Mouse (Mus musculus) heart, embryonic 14.5 days (tissue): ENCODE measurements at regions not wholly inside any gene's neighbourhood (a gene's known extent, or its start where the extent isn't known, plus 50 kb on each side); places are given as distances from the start of the nearest gene placed in this dataset.

ENCODE experiments used
- ATAC-seq: fragments of 200-750 bp; cut with Nextera tagmentation; 2 replicates; pipeline ENCODE4 v1.8.0; 2017; ENCODE audit warnings: low read depth, moderate TSS enrichment; ENCODE audit not compliant: insufficient number of reproducible peaks, insufficient read depth, low FRiP score
- H3K27ac ChIP-seq, 2 experiments: fragments of 200-500 bp in 1 of 2; fragments of 300-500 bp in 1 of 2; sonication (generic) in 1 of 2; replicated peaks in 1 of 2; 2 replicates each; pipeline ENCODE4 v1.5.1; 2012 to 2014; ENCODE audit warnings: low read depth in 2 of 2, low read length in 2 of 2, control low read depth in 1 of 2, mild to moderate bottlenecking in 1 of 2, mixed read lengths in 1 of 2; ENCODE audit not compliant: control insufficient read depth in 1 of 2, insufficient read depth in 1 of 2
- H3K27me3 ChIP-seq: fragments of 300-500 bp; sonication (generic); 2 replicates; pipeline ENCODE4 v1.6.1; 2014; ENCODE audit warnings: mild to moderate bottlenecking, low read length, control low read depth; ENCODE audit not compliant: control insufficient read depth, insufficient read depth
- H3K36me3 ChIP-seq: fragments of 300-500 bp; sonication (generic); 2 replicates; pipeline ENCODE4 v1.6.1; 2014; ENCODE audit warnings: mild to moderate bottlenecking, control low read depth, low read length, mixed read lengths; ENCODE audit not compliant: control insufficient read depth, insufficient read depth
- H3K4me1 ChIP-seq, 2 experiments: fragments of 200-500 bp in 1 of 2; fragments of 300-500 bp in 1 of 2; sonication (generic) in 1 of 2; 2 replicates each; pipeline ENCODE4 v1.6.1; 2012 to 2014; ENCODE audit warnings: low read length in 2 of 2, control low read depth in 1 of 2, mixed read lengths in 1 of 2; ENCODE audit not compliant: control insufficient read depth in 2 of 2, insufficient read depth in 2 of 2
- H3K4me2 ChIP-seq: fragments of 300-500 bp; sonication (generic); 2 replicates; pipeline ENCODE4 v1.6.1; 2014; ENCODE audit warnings: mild to moderate bottlenecking, low read length
- H3K4me3 ChIP-seq, 2 experiments: fragments of 200-500 bp in 1 of 2; fragments of 300-500 bp in 1 of 2; sonication (generic) in 1 of 2; 2 replicates each; pipeline ENCODE4 v1.5.1; 2012 to 2014; ENCODE audit warnings: low read length in 2 of 2, mild to moderate bottlenecking in 2 of 2, control low read depth in 1 of 2, low read depth in 1 of 2, moderate library complexity in 1 of 2; ENCODE audit not compliant: control insufficient read depth in 1 of 2, insufficient read depth in 1 of 2
- H3K9ac ChIP-seq: fragments of 300-500 bp; sonication (generic); 2 replicates; pipeline ENCODE4 v1.6.1; 2014; ENCODE audit warnings: mild to moderate bottlenecking, low read length
- H3K9me3 ChIP-seq: fragments of 300-500 bp; sonication (generic); 2 replicates; pipeline ENCODE4 v1.6.1; 2016; ENCODE audit warnings: low read length, control low read depth; ENCODE audit not compliant: control insufficient read depth
- WGBS: fragments of 180-500 bp; shearing (Covaris S2); extraction: QIAGEN DNeasy Blood & Tissue Kit; methylation state at CpG from one replicate; pipeline ENCODE4 v1.1.7; 2014; 5-methylcytosine and 5-hydroxymethylcytosine counted together

DNA sequence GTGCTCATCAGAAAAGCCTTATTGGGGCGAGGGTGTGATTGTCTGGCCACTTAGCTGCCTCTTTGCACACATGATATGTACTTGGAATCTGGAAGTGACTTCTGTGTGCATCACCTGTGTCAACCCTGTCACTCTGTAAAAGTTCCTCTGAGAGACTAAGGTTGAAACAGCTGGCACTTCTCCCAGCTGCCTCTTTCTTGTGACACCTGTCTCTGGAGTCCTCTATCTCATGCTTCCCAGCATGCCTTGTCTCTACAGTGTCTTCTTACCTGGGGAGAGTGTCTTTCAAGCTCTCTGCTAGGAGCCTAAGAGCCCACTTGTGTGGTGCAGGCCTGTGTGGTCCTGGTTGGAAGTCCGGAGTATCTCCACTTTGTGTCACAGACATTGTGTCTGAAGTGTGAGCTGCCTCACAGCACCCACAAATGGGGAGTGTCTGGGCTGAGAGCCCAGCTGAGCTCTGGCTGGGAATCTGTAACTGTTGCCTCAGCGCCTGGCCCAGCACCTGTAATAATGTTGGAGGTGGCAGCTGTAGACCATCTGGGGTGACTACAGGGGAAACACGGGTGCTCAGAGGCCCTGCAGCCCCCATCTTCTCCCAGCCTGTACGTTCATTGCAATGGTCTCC is 81.7 kb upstream of the Id2 start:
- no peak for ATAC-seq
- Histone ChIP-seq H3K27me3 (no peaks in the 10 kb centered on the region), H3K4me2 (no peak overlapping the region), H3K9me3 (0 out of 2 replicates have a peak, but pooled peaks cover 3% of the 10 kb centered on the region), H3K27ac (no peak overlapping the region), H3K36me3 (no peaks in the 10 kb centered on the region), H3K4me1 (no peaks in the 10 kb centered on the region; a peak in 1 of 4 replicates), H3K9ac (no peak overlapping the region), H3K4me3 (no peak overlapping the region)
- 72% methylated on average over 5 of the region's 5 CpGs for WGBS

DNA sequence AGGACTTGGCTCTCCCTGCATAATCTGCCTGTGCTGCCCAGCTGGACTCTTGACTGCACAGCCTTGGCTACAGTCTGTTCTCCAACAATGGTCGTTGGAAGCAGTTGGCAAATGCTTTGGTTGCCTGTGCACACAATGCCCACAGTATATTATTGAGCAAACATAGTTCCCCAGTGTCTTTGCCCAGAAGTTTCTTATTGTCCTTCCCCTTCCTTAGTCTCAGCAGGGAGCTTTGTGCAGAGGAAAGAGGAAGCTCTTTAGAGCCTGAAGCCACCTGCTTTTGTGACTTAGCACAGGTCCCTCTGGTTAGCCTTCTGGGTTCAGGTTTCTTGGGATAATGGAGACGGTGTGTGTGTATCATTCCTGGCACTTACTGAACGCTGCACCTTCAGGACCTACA is 80.9 kb upstream of the Id2 start:
- 0 out of 2 replicates have a peak, but pooled peaks cover 3% of the 10 kb centered on the region for H3K27me3 ChIP-seq
- H3K4me1 ChIP-seq: no peaks in the 10 kb centered on the region; a peak in 1 of 4 replicates
- ATAC-seq: no peak
- no peak overlapping the region for H3K4me2 ChIP-seq
- no peak overlapping the region for H3K27ac ChIP-seq
- WGBS: 78% methylated on average over 3 of the region's 3 CpGs
- no peak overlapping the region for H3K4me3 ChIP-seq
- no peaks in the 10 kb centered on the region for H3K36me3 ChIP-seq
- H3K9me3 ChIP-seq: 0 out of 2 replicates have a peak, but pooled peaks cover 3% of the 10 kb centered on the region
- H3K9ac ChIP-seq: no peak overlapping the region

DNA sequence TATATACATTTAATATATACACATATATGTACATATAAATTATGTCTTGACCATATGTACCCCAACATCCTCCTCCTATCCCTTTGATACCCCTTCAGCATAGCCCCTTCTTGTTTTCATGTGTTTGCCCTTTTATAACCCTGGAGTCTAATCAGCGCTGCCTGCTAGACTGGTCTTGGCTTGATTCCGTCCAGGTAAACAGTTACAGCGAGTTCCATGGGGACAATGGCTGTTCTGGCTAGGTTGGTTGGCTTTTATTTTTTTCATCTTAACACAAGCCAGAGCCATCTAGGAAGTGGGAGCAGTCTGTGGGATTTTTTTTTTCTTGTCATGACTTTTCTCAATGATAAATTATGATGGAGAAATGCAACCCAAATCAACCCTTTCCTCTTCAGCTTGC is 79.6 kb upstream of the Id2 start:
- Histone ChIP-seq H3K4me1 (no peaks in the 10 kb centered on the region; a peak in 1 of 4 replicates), H3K36me3 (no peaks in the 10 kb centered on the region), H3K27ac (no peak overlapping the region), H3K9me3 (0 out of 2 replicates have a peak, but pooled peaks cover 3% of the 10 kb centered on the region), H3K9ac (no peak overlapping the region), H3K27me3 (0 out of 2 replicates have a peak, but pooled peaks cover 4% of the 10 kb centered on the region), H3K4me2 (no peak overlapping the region), H3K4me3 (no peak overlapping the region)
- WGBS: 84% methylated on average over 3 of the region's 3 CpGs
- ATAC-seq: no peak

- Histone ChIP-seq H3K36me3 (no peaks in the 10 kb centered on the region), H3K4me2 (no peak overlapping the region), H3K27me3 (0 out of 2 replicates have a peak, but pooled peaks cover 4% of the 10 kb centered on the region), H3K27ac (no peak overlapping the region), H3K4me3 (no peak overlapping the region), H3K9me3 (no peaks in the 10 kb centered on the region), H3K4me1 (no peaks in the 10 kb centered on the region), H3K9ac (no peak overlapping the region)
- WGBS: 85% methylated on average over 6 of the region's 6 CpGs
- no peak for ATAC-seq
Observed at GRCm38 (mm10) chr12:25173064-25173463, 76.1 kb upstream of the Id2 start.

DNA sequence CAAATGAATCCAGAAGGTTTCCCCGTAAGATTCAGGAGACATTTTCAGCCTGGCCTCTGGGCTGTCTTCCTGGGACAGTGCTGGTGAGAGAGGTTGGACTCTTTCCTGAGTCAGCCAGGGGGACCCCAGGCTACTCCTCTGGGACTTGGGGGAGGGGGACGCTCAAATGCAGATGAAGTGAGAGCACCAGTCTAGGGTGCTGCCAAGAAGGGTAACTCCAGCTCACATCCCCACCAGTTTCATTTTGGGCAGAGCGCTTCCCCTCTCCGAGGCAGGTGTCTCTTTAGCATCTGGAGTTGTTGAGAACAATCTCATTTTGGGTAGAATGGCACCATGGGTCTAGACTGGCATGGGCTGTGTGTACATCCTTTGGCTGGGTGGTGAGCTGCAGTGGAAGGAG is 75.5 kb upstream of the Id2 start:
- Histone ChIP-seq H3K4me2 (no peak overlapping the region), H3K27me3 (0 out of 2 replicates have a peak, but pooled peaks cover 4% of the 10 kb centered on the region), H3K36me3 (no peaks in the 10 kb centered on the region), H3K9me3 (no peaks in the 10 kb centered on the region), H3K9ac (no peak overlapping the region), H3K4me1 (no peaks in the 10 kb centered on the region), H3K27ac (no peak overlapping the region), H3K4me3 (no peak overlapping the region)
- WGBS: 81% methylated on average over 4 of the region's 4 CpGs
- ATAC-seq: no peak

- Histone ChIP-seq H3K27me3 (0 out of 2 replicates have a peak, but pooled peaks cover 4% of the 10 kb centered on the region), H3K9ac (no peak overlapping the region), H3K4me2 (no peak overlapping the region), H3K27ac (no peak overlapping the region), H3K9me3 (no peaks in the 10 kb centered on the region), H3K36me3 (no peaks in the 10 kb centered on the region), H3K4me1 (peaks cover 3 to 6% of the 10 kb centered on the region in 2 experiments; a peak in 3 of 4 replicates), H3K4me3 (no peak overlapping the region)
- 80% methylated on average over 3 of the region's 3 CpGs for WGBS
- ATAC-seq: no peak
Observed at GRCm38 (mm10) chr12:25169611-25170010, 72.7 kb upstream of the Id2 start.

DNA sequence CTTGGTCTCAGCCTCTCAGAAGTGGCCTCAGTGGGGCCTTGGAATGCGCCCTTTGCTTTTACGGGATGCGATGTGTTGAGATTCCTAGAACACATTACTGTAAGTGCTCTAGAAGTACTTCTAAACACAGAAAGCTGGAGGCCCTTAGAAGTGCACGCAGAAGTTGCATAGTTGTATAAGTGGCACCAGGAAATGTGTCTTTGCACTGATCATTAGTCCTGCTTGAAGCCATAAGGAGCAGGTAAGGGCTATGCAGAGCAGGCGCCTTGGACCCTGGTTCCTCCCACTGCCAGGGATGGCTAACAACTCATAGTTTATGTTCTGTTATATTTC is 71.2 kb upstream of the Id2 start:
- Histone ChIP-seq H3K4me1 (peaks cover 12% of the 10 kb centered on the region in 2 experiments), H3K9ac (no peak overlapping the region), H3K4me3 (no peak overlapping the region), H3K27ac (no peak overlapping the region), H3K4me2 (no peak overlapping the region), H3K9me3 (no peaks in the 10 kb centered on the region), H3K27me3 (0 out of 2 replicates have a peak, but pooled peaks cover 4% of the 10 kb centered on the region), H3K36me3 (no peaks in the 10 kb centered on the region)
- ATAC-seq: no peak
- 76% methylated on average over 5 of the region's 5 CpGs for WGBS
